Mouse (Mus musculus) bone marrow macrophage, adult 2 months (primary cell): ENCODE measurements around the gene Grin2a.

Source experiments
- CTCF ChIP-seq: IDR thresholded peaks from 2 replicates; pipeline ENCODE4 v1.5.1; 2012; ENCODE audit warnings: low read depth, mild to moderate bottlenecking, low read length, moderate library complexity
- POLR2A ChIP-seq: IDR thresholded peaks from 2 replicates; pipeline ENCODE4 v1.6.1; 2012; ENCODE audit warnings: mild to moderate bottlenecking, low read depth, low read length, borderline replicate concordance

DNA sequence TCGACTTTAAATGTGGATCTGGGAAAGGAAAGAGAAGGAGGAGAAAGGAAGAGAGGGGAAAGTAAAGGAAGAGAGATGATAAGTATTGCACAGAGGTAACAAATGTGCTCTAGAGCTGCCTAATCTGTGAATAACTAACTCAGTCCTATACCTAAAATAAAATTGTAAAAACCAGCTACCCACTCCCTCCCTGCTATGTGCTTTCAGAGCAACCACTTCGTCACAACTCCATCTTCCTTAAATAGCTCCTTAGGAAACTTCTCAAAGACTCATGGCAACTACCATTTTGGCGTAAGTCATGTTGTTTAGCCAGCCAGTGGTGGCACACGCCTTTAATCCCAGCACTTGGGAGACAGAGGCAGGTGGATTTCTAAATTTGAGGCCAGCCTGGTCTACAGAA is 301.3 kb downstream of the Grin2a start:
- no peak for TF ChIP-seq CTCF
- no peak for TF ChIP-seq POLR2A
